Mouse (Mus musculus) left cerebral cortex, adult 9 months (tissue): ENCODE results near the gene Pid1.
A peak's percentile ranks its signal among the peaks of the same experiment; 100 is the strongest.
"Not testable (repeated sequence)": the region's sequence is repeated elsewhere in the genome, so short reads cannot be mapped to it uniquely, and the experiment has no call there.

Experiments used
- DNase-seq, 2 experiments: peaks; one replicate each; pipeline ENCODE4 v3.0.0; 2022; ENCODE audit warnings: low spot score in 2 of 2

Pid1 gene

GRCm38 (mm10) chr1:84359611-84360500 lies 4.1 kb downstream of the Pid1 start:
- no peak for DNase-seq

- no peak for DNase-seq
These were observed 6.8 kb downstream of the Pid1 start for GRCm38 (mm10) chr1:84357216-84357615.

GRCm38 (mm10) chr1:84350262-84350661 lies 13.7 kb downstream of the Pid1 start:
- DNase-seq = no peak

- no peak for DNase-seq
These were observed 16.0 kb downstream of the Pid1 start for GRCm38 (mm10) chr1:84347796-84348476.

- not testable (repeated sequence) for DNase-seq
These were observed 31.2 kb downstream of the Pid1 start for GRCm38 (mm10) chr1:84332797-84333196.

- not testable (repeated sequence) for DNase-seq
These were observed 32.1 kb downstream of the Pid1 start for GRCm38 (mm10) chr1:84331861-84332260.

- no peak for DNase-seq
These were observed 38.7 kb downstream of the Pid1 start for GRCm38 (mm10) chr1:84325309-84325708.

- DNase-seq = no peak
These were observed 42.7 kb downstream of the Pid1 start for GRCm38 (mm10) chr1:84321327-84321726.

GRCm38 (mm10) chr1:84318569-84318968 lies 45.4 kb downstream of the Pid1 start:
- no peak for DNase-seq

GRCm38 (mm10) chr1:84317827-84318226 lies 46.2 kb downstream of the Pid1 start:
- DNase-seq = no peak

GRCm38 (mm10) chr1:84309966-84310460 lies 54.0 kb downstream of the Pid1 start:
- DNase-seq = no peak

- no peak for DNase-seq
These were observed 58.1 kb downstream of the Pid1 start for GRCm38 (mm10) chr1:84305713-84306421.

GRCm38 (mm10) chr1:84302788-84303187 lies 61.2 kb downstream of the Pid1 start:
- no peak for DNase-seq

- DNase-seq = no peak
These were observed 64.3 kb downstream of the Pid1 start for GRCm38 (mm10) chr1:84299719-84300118.

GRCm38 (mm10) chr1:84286682-84287111 lies 77.3 kb downstream of the Pid1 start:
- peak; percentile 52 to 84 for DNase-seq

- no peak for DNase-seq
These were observed 78.4 kb downstream of the Pid1 start for GRCm38 (mm10) chr1:84285620-84286019.

- DNase-seq = peak in 1 of 2 experiments; percentile 46
These were observed 79.5 kb downstream of the Pid1 start for GRCm38 (mm10) chr1:84284293-84285068.

GRCm38 (mm10) chr1:84283119-84283518 lies 80.9 kb downstream of the Pid1 start:
- DNase-seq = peak in 1 of 2 experiments; percentile 58

GRCm38 (mm10) chr1:84280171-84280570 lies 83.8 kb downstream of the Pid1 start:
- no peak for DNase-seq

- no peak for DNase-seq
These were observed 85.4 kb downstream of the Pid1 start for GRCm38 (mm10) chr1:84278359-84279255.
